Mouse (Mus musculus) urinary bladder, postnatal 0 days (tissue): Measurements from ENCODE around the gene Fam83g. TPM values are rescaled to one million over a fixed set of nuclear protein-coding genes. Genes with fewer than 3 reads are reported as not detected.

Source experiments
- polyA plus RNA-seq: library from polyadenylated mRNA; unstranded; fragments of >200 nt; fragmentation: Nextera tagmentation; extraction: Ambion mirVana; gene quantifications from 2 replicates; pipeline ENCODE4 v1.2.1, GENCODE M21; 2015

The Fam83g gene
- polyA plus RNA-seq, result 4.5 and 4.7 TPM in 2 replicates

GRCm38 (mm10) chr11:61683907-61684731 is at the start of gene Fam83g:
Fam83g (plus strand) TSS chr11:61684091.

GRCm38 (mm10) chr11:61652686-61653447 is 31.0 kb upstream of the Fam83g start, which contains the start of gene Grap:
Grap (plus strand) TSS chr11:61653265.

GRCm38 (mm10) chr11:61720636-61721035 is 36.7 kb downstream of the Fam83g start, which contains the start of gene Slc5a10:
Slc5a10 (minus strand) TSS chr11:61720826.

Other genes starting within 250 kb of the Fam83g start
- 0.17 and 0.25 TPM in 2 replicates for gene Rnf112, start 230.0 kb upstream of the Fam83g start, polyA plus RNA-seq
- gene Mfap4, start 198.7 kb upstream of the Fam83g start, polyA plus RNA-seq, result 366 and 434 TPM in 2 replicates
- 25.2 and 28.8 TPM in 2 replicates for gene Mapk7, start 189.7 kb upstream of the Fam83g start, polyA plus RNA-seq
- 15.3 and 17.5 TPM in 2 replicates for gene B9d1, start 178.9 kb upstream of the Fam83g start, polyA plus RNA-seq
- 26.0 and 34.3 TPM in 2 replicates for gene Epn2, start 104.4 kb upstream of the Fam83g start, polyA plus RNA-seq
- 4.9 and 8.0 TPM in 2 replicates for gene Grap, start 30.8 kb upstream of the Fam83g start, polyA plus RNA-seq
- gene Slc5a10, start 36.7 kb downstream of the Fam83g start, polyA plus RNA-seq, result 0.08 and 0.13 TPM in 2 replicates
- gene Prpsap2, start 78.0 kb downstream of the Fam83g start, polyA plus RNA-seq, result 12.1 and 13.7 TPM in 2 replicates
- gene Ulk2, start 171.0 kb downstream of the Fam83g start, polyA plus RNA-seq, result 8.8 and 9.2 TPM in 2 replicates
- 8.6 and 8.7 TPM in 2 replicates for gene Akap10, start 246.2 kb downstream of the Fam83g start, polyA plus RNA-seq